Mouse (Mus musculus): ENCODE measurements at regions not wholly inside any gene's neighbourhood (a gene's known extent, or its start where the extent isn't known, plus 50 kb on each side); places are given as distances from the start of the nearest gene placed in this dataset.
"Not testable (repeated sequence)": the region's sequence is repeated elsewhere in the genome, so short reads cannot be mapped to it uniquely, and the experiment has no call there.

DNA sequence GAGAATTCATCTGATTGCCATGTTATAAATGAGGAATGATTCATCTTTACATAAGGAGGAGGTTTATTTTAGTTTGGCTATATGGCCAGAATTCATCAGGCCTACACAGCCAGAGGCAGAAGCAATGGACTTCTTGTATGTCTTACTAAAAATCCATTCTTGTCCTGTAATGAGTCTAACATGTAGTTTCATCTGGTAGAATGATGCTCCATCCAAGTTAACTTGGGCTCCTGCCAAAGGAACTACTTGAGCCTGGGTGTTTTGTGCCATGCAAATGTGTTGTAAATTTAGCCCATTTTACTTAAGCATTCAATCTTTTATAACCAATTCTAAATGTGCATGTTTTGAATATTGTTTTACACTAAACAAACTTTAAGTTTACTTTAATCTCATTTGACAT lies 462.9 kb upstream of the Pom121l12 start:
- H3K4me3 ChIP-seq (replicated peaks; ENCODE audit: low read length): no peak overlapping the region
- no peaks in the 10 kb centered on the region for H3K4me1 ChIP-seq (replicated peaks; ENCODE audit: control insufficient read depth, insufficient read depth, low read length)
- ATAC-seq: no peak
- no peak overlapping the region for H3K4me2 ChIP-seq (ENCODE audit: low read length)
- H3K9me3 ChIP-seq (ENCODE audit: control insufficient read depth, low read length): no peaks in the 10 kb centered on the region
- no peaks in the 10 kb centered on the region for H3K36me3 ChIP-seq (ENCODE audit: control insufficient read depth, insufficient read depth)
- H3K9ac ChIP-seq (replicated peaks; ENCODE audit: low read depth, low read length): no peak overlapping the region
- H3K27me3 ChIP-seq (replicated peaks; ENCODE audit: control insufficient read depth, insufficient read depth, low read length): no peaks in the 10 kb centered on the region
- H3K27ac ChIP-seq (ENCODE audit: low read length): no peak overlapping the region

- not testable (repeated sequence) for H3K27ac ChIP-seq (ENCODE audit: low read length); ATAC-seq; H3K9ac ChIP-seq (replicated peaks; ENCODE audit: low read depth, low read length); H3K4me3 ChIP-seq (replicated peaks; ENCODE audit: low read length); H3K4me1 ChIP-seq (replicated peaks; ENCODE audit: control insufficient read depth, insufficient read depth, low read length); H3K27me3 ChIP-seq (replicated peaks; ENCODE audit: control insufficient read depth, insufficient read depth, low read length); H3K9me3 ChIP-seq (ENCODE audit: control insufficient read depth, low read length); H3K4me2 ChIP-seq (ENCODE audit: low read length); H3K36me3 ChIP-seq (ENCODE audit: control insufficient read depth, insufficient read depth)
- WGBS: 93% methylated on average over 3 of the region's 3 CpGs
These were observed 456.7 kb upstream of the Pom121l12 start for GRCm38 (mm10) chr11:14142376-14142775.

DNA sequence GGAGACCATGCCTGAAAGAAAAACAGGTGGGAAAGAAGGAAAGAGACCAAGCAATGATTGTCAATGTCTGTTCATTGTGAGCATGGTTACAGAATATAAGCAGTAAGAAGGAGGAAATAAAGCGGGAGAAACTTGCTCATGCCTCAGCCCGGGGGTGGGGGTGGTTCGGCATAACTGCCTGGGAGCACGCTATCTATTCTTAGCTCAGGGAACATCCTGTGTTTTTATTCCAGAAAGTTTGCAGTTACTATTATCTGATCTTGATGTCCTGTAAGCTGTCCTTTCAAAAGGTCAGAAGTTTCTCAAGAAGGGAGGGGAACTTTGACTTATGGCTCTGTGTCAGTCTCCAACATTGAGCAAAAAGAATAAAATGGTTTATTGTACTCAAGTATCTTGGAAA lies 451.4 kb upstream of the Pom121l12 start:
- Histone ChIP-seq H3K9me3 (ENCODE audit: control insufficient read depth, low read length) (no peaks in the 10 kb centered on the region), H3K9ac (replicated peaks; ENCODE audit: low read depth, low read length) (no peak overlapping the region), H3K36me3 (ENCODE audit: control insufficient read depth, insufficient read depth) (no peaks in the 10 kb centered on the region), H3K4me2 (ENCODE audit: low read length) (no peak overlapping the region), H3K4me3 (replicated peaks; ENCODE audit: low read length) (no peak overlapping the region), H3K27me3 (replicated peaks; ENCODE audit: control insufficient read depth, insufficient read depth, low read length) (no peaks in the 10 kb centered on the region), H3K4me1 (replicated peaks; ENCODE audit: control insufficient read depth, insufficient read depth, low read length) (no peaks in the 10 kb centered on the region), H3K27ac (ENCODE audit: low read length) (no peak overlapping the region)
- 82% methylated on average over 4 of the region's 4 CpGs for WGBS
- no peak for ATAC-seq

DNA sequence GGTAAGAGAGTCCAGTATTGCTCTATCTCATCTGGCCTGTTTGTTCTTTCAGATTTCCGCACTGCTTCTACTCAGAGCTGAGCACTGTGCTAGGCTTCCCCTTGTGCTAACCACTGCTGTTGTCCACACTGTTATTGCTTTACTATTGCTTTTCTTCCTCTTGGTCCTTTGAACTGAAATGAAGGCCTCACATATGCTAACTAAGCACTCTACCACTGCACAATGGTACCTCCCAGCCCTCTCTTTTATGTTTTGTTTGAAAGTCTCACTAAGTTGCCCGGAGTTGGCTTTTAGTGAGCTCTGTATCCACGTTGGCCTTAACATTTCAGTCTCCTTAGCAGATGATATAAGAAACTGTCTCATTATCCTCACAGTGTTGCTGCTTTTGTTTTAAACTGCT lies 439.7 kb upstream of the Pom121l12 start:
- H3K4me3 ChIP-seq (replicated peaks; ENCODE audit: low read length): no peak overlapping the region
- no peaks in the 10 kb centered on the region for H3K27me3 ChIP-seq (replicated peaks; ENCODE audit: control insufficient read depth, insufficient read depth, low read length)
- no peaks in the 10 kb centered on the region for H3K9me3 ChIP-seq (ENCODE audit: control insufficient read depth, low read length)
- no peak for ATAC-seq
- H3K9ac ChIP-seq (replicated peaks; ENCODE audit: low read depth, low read length): no peak overlapping the region
- no peaks in the 10 kb centered on the region for H3K4me1 ChIP-seq (replicated peaks; ENCODE audit: control insufficient read depth, insufficient read depth, low read length)
- no peaks in the 10 kb centered on the region for H3K36me3 ChIP-seq (ENCODE audit: control insufficient read depth, insufficient read depth)
- no peak overlapping the region for H3K27ac ChIP-seq (ENCODE audit: low read length)
- H3K4me2 ChIP-seq (ENCODE audit: low read length): no peak overlapping the region
- 23% methylated on average over 3 of the region's 3 CpGs for WGBS

DNA sequence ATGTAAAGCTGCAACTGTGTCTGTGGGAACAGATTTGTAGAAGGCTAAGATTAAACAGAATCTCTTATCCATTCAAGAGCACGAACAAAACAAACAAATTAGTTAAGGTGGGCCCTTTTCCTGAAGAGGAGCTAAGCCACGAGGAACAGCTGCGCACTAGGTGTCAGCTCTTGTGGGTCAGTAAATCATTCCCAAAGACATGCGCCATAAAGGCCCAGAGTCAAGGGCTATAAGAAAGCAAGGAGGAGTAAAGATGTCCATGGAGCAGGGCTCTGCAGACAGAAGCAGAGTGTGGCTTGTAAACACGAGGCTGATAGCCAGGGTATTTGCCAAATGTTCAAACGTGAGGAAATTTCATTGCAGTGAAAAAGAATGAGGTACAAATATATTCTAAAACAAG lies 429.6 kb upstream of the Pom121l12 start:
- ATAC-seq: no peak
- Histone ChIP-seq H3K4me2 (ENCODE audit: low read length) (no peak overlapping the region), H3K9ac (replicated peaks; ENCODE audit: low read depth, low read length) (no peak overlapping the region), H3K27me3 (replicated peaks; ENCODE audit: control insufficient read depth, insufficient read depth, low read length) (no peaks in the 10 kb centered on the region), H3K27ac (ENCODE audit: low read length) (no peak overlapping the region), H3K4me1 (replicated peaks; ENCODE audit: control insufficient read depth, insufficient read depth, low read length) (no peaks in the 10 kb centered on the region), H3K36me3 (ENCODE audit: control insufficient read depth, insufficient read depth) (no peaks in the 10 kb centered on the region), H3K4me3 (replicated peaks; ENCODE audit: low read length) (no peak overlapping the region), H3K9me3 (ENCODE audit: control insufficient read depth, low read length) (no peaks in the 10 kb centered on the region; the same call in 1 of the 2 replicates)
- 60% methylated on average over 6 of the region's 6 CpGs for WGBS

DNA sequence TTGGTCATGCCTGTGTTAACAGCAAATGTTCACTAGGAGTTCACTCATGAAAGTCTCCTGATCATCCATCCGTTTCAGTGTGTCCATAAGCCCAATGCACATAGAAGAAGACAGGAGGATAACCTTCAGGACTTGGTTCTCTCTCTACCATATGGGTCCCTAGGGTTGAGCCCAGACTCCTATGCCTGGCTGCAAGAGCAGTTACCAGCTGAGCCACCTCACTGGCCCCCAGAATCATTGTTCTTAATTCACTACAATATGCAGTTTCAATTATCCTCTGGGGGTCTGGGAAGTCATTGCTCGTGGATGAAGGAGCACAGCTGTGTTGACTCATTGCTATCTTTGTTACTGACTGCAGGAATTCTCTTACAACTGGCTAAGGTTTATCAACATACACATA lies 424.5 kb upstream of the Pom121l12 start:
- Histone ChIP-seq H3K4me2 (ENCODE audit: low read length) (no peak overlapping the region), H3K9ac (replicated peaks; ENCODE audit: low read depth, low read length) (no peak overlapping the region), H3K4me1 (replicated peaks; ENCODE audit: control insufficient read depth, insufficient read depth, low read length) (no peaks in the 10 kb centered on the region), H3K4me3 (replicated peaks; ENCODE audit: low read length) (no peak overlapping the region), H3K9me3 (ENCODE audit: control insufficient read depth, low read length) (no peaks in the 10 kb centered on the region; the same call in 1 of the 2 replicates), H3K36me3 (ENCODE audit: control insufficient read depth, insufficient read depth) (no peaks in the 10 kb centered on the region), H3K27ac (ENCODE audit: low read length) (no peak overlapping the region), H3K27me3 (replicated peaks; ENCODE audit: control insufficient read depth, insufficient read depth, low read length) (no peaks in the 10 kb centered on the region)
- no peak for ATAC-seq
- WGBS: 64% methylated on average over 2 of the region's 2 CpGs

GRCm38 (mm10) chr11:14182020-14182419 lies 417.1 kb upstream of the Pom121l12 start:
- Histone ChIP-seq H3K4me2 (ENCODE audit: low read length) (no peak overlapping the region), H3K9ac (replicated peaks; ENCODE audit: low read depth, low read length) (no peak overlapping the region), H3K36me3 (ENCODE audit: control insufficient read depth, insufficient read depth) (no peaks in the 10 kb centered on the region), H3K4me1 (replicated peaks; ENCODE audit: control insufficient read depth, insufficient read depth, low read length) (0 out of 2 replicates have a peak, but pooled peaks cover 7% of the 10 kb centered on the region), H3K27ac (ENCODE audit: low read length) (peak overlapping the region; percentile 16; the same call in 1 of the 2 replicates), H3K9me3 (ENCODE audit: control insufficient read depth, low read length) (no peaks in the 10 kb centered on the region), H3K4me3 (replicated peaks; ENCODE audit: low read length) (no peak overlapping the region), H3K27me3 (replicated peaks; ENCODE audit: control insufficient read depth, insufficient read depth, low read length) (no peaks in the 10 kb centered on the region)
- 4% methylated on average over 1 of the region's 1 CpGs for WGBS
- peak; percentile 93 for ATAC-seq

DNA sequence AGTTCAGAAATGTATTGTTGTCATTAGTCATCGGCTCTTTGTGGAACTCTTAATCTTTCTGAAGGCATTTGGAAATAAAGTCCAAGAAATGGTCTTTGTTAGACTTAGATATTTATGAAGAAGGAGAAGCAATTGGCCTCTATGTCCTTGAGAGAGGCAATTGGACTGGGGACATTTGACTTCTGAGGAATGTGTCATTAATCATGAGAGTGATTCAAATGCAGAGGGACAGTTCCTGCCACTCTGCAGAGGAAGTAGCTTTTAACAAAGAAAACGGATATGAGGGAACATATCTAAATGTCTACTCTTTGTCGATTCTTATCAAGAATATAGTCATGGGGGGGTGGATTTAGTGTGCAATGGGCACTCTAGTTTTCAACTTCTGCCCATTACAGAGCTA lies 416.6 kb upstream of the Pom121l12 start:
- Histone ChIP-seq H3K36me3 (ENCODE audit: control insufficient read depth, insufficient read depth) (no peaks in the 10 kb centered on the region), H3K9ac (replicated peaks; ENCODE audit: low read depth, low read length) (no peak overlapping the region), H3K4me2 (ENCODE audit: low read length) (no peak overlapping the region), H3K4me1 (replicated peaks; ENCODE audit: control insufficient read depth, insufficient read depth, low read length) (0 out of 2 replicates have a peak, but pooled peaks cover 7% of the 10 kb centered on the region), H3K9me3 (ENCODE audit: control insufficient read depth, low read length) (no peaks in the 10 kb centered on the region), H3K4me3 (replicated peaks; ENCODE audit: low read length) (no peak overlapping the region), H3K27me3 (replicated peaks; ENCODE audit: control insufficient read depth, insufficient read depth, low read length) (no peaks in the 10 kb centered on the region), H3K27ac (ENCODE audit: low read length) (peak overlapping the region; percentile 16; the same call in 1 of the 2 replicates)
- 22% methylated on average over 3 of the region's 3 CpGs for WGBS
- no peak for ATAC-seq

DNA sequence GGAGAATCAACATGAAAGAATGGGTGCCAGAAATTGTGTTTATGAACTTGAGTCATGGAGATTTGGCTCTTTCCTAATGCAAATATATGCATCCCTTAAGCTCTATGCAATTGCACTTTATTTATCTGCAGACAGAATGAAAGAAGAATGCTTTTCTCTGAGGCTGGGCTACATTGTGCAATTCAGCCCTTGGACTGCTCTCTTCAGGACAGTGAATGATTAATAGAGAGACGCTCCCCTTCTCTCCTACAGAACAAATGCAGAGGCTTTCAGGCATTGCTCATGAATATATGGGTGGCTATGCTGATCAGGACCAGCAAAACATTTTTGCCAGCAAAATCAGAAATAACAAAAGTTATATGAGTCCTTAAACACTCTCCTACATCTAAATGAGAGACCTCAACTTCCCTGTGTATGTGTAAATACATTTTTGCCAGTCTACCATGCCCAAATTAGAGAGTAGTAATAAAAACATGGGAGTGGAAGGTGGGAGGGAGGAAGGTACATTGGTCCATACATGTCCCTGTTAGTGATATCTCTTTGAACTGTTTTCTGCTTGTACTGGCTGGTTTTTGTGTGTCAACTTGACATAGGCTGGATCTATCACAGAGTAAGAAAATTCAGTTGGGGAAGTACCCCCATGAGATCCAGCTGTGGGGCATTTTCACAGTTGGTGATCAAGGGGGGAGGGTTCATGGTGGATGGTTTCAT lies 415.7 kb upstream of the Pom121l12 start:
- H3K36me3 ChIP-seq (ENCODE audit: control insufficient read depth, insufficient read depth): no peaks in the 10 kb centered on the region
- no peak overlapping the region for H3K9ac ChIP-seq (replicated peaks; ENCODE audit: low read depth, low read length)
- no peak overlapping the region for H3K4me2 ChIP-seq (ENCODE audit: low read length)
- WGBS: 24% methylated on average over 1 of the region's 1 CpGs
- H3K4me3 ChIP-seq (replicated peaks; ENCODE audit: low read length): no peak overlapping the region
- H3K9me3 ChIP-seq (ENCODE audit: control insufficient read depth, low read length): no peaks in the 10 kb centered on the region
- no peak overlapping the region for H3K27ac ChIP-seq (ENCODE audit: low read length)
- ATAC-seq: peak; percentile 54; the same call in 1 of the 2 replicates
- no peaks in the 10 kb centered on the region for H3K27me3 ChIP-seq (replicated peaks; ENCODE audit: control insufficient read depth, insufficient read depth, low read length)
- H3K4me1 ChIP-seq (replicated peaks; ENCODE audit: control insufficient read depth, insufficient read depth, low read length): 0 out of 2 replicates have a peak, but pooled peaks cover 7% of the 10 kb centered on the region

DNA sequence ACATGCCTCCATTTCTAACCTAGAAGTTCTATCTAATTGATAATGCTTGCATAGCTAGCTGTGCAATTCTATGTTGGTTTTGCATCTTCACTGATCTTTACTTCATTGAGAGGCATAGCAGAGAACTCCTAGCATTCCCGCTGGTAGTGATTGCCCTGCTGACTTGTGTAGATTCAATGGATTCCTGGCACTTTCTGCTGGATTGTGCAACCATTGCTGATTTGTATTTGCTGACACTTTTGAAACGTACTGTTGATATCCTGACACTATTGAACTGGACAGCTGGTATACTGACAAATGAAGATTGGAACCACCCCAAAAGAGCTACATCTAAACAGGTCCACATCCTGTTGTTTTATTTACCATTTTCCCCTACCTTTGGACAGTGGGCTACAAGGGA lies 404.0 kb upstream of the Pom121l12 start:
- H3K9ac ChIP-seq (replicated peaks; ENCODE audit: low read depth, low read length): no peak overlapping the region
- H3K27ac ChIP-seq (ENCODE audit: low read length): no peak overlapping the region
- no peak overlapping the region for H3K4me2 ChIP-seq (ENCODE audit: low read length)
- WGBS: 78% methylated on average over 2 of the region's 2 CpGs
- no peaks in the 10 kb centered on the region for H3K27me3 ChIP-seq (replicated peaks; ENCODE audit: control insufficient read depth, insufficient read depth, low read length)
- no peak for ATAC-seq
- H3K9me3 ChIP-seq (ENCODE audit: control insufficient read depth, low read length): no peaks in the 10 kb centered on the region
- no peaks in the 10 kb centered on the region for H3K36me3 ChIP-seq (ENCODE audit: control insufficient read depth, insufficient read depth)
- H3K4me3 ChIP-seq (replicated peaks; ENCODE audit: low read length): no peak overlapping the region
- no peaks in the 10 kb centered on the region for H3K4me1 ChIP-seq (replicated peaks; ENCODE audit: control insufficient read depth, insufficient read depth, low read length)
